Mouse (Mus musculus): ENCODE data around the gene Gm266.

GRCm38 (mm10) chr12:111504904-111505303 is 19.3 kb upstream of the Gm266 start:
- TF ChIP-seq CTCF (conservative IDR thresholded peaks at IDR 0.05; ENCODE audit: insufficient read depth, insufficient read length, low read depth, low read length) (peak; percentile 95), POLR2A (IDR thresholded peaks at IDR 0.05; ENCODE audit: low read depth, low read length) (no peak)

Data from kidney, adult 2 months (tissue).